Mouse (Mus musculus) neural tube, embryonic 15.5 days (tissue): ENCODE data around the gene Krtap5-1. TPM values are rescaled to one million over a fixed set of nuclear protein-coding genes. Genes with fewer than 3 reads are reported as not detected.
"Not testable (repeated sequence)": the region's sequence is repeated elsewhere in the genome, so short reads cannot be mapped to it uniquely, and the experiment has no call there.

Experiments used
- ATAC-seq: fragments of 200-750 bp; cut with Nextera tagmentation; 2 replicates; pipeline ENCODE4 v1.8.0; 2017; ENCODE audit warnings: mild to moderate bottlenecking, moderate TSS enrichment, moderate library complexity; ENCODE audit not compliant: low FRiP score
- H3K27ac ChIP-seq: fragments of 300-500 bp; sonication (generic); replicated peaks from 2 replicates; pipeline ENCODE4 v1.5.1; 2015; ENCODE audit warnings: mild to moderate bottlenecking, inconsistent platforms
- H3K27me3 ChIP-seq: fragments of 300-500 bp; sonication (generic); replicated peaks from 2 replicates; pipeline ENCODE4 v1.6.1; 2015; ENCODE audit warnings: inconsistent platforms
- H3K36me3 ChIP-seq: fragments of 300-500 bp; sonication (generic); 2 replicates; pipeline ENCODE4 v1.6.1; 2015; ENCODE audit warnings: inconsistent platforms
- H3K4me1 ChIP-seq: fragments of 300-500 bp; sonication (generic); 2 replicates; pipeline ENCODE4 v1.6.1; 2015; ENCODE audit warnings: inconsistent platforms
- H3K4me2 ChIP-seq: fragments of 300-500 bp; sonication (generic); 2 replicates; pipeline ENCODE4 v1.6.1; 2015; ENCODE audit warnings: inconsistent platforms, mild to moderate bottlenecking, moderate library complexity
- H3K4me3 ChIP-seq: fragments of 300-500 bp; sonication (generic); replicated peaks from 2 replicates; pipeline ENCODE4 v1.5.1; 2015; ENCODE audit warnings: mild to moderate bottlenecking, inconsistent platforms
- H3K9ac ChIP-seq: fragments of 300-500 bp; sonication (generic); replicated peaks from 2 replicates; pipeline ENCODE4 v1.6.1; 2015; ENCODE audit warnings: mild to moderate bottlenecking, inconsistent platforms
- H3K9me3 ChIP-seq: fragments of 300-500 bp; sonication (generic); replicated peaks from 2 replicates; pipeline ENCODE4 v1.6.1; 2016; ENCODE audit warnings: inconsistent platforms
- WGBS: fragments of 180-500 bp; shearing (Covaris S2); methylation state at CpG from one replicate; pipeline ENCODE4 v1.1.7; 2015; ENCODE audit warnings: mixed read lengths; 5-methylcytosine and 5-hydroxymethylcytosine counted together
- polyA plus RNA-seq: library from polyadenylated mRNA; unstranded; fragments of >200 nt; fragmentation: Nextera tagmentation; extraction: Ambion mirVana; gene quantifications from 2 replicates; pipeline ENCODE4 v1.2.1, GENCODE M21; 2015

The Krtap5-1 gene
- polyA plus RNA-seq, 1 experiment from 2014 or later: not detected

DNA sequence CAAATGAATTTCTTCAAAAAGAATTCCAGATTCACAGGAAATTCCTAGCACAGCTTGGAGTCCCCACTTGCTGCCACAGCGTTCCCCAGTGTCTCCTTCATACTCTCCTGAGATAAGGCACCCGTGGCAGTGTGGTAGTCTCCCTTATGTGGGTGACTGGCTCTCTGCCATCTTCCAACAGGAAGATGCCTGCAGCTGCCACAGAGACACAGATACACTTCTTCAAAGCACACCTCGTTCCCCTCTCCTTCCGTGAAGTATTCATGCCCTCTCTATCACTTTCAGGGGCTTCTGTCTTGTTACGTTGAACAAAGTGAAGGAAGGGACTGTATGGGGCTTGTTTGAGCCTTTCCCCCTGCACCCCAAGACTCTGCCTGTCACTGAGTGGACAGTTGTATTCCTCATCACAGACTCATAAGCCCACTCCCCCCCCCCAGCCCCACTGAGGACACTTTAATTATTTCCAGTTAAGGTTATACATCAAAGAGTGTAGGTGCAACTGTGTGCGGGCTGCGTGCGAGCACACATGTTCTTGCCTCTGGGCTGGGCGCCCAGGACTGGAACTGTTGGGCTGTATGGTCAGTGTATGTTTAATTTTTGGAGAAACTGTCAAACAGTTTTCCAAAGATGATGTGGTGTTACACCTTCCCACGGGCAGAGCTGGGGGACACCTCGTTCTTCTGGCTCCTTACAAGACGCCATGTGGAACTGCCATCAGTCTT lies 26.6 kb upstream of the Krtap5-1 start:
- Histone ChIP-seq H3K4me1 (peaks cover 23% of the 10 kb centered on the region), H3K4me3 (no peak overlapping the region), H3K36me3 (no peaks in the 10 kb centered on the region), H3K9me3 (no peaks in the 10 kb centered on the region), H3K4me2 (no peak overlapping the region), H3K27me3 (no peaks in the 10 kb centered on the region), H3K27ac (no peak overlapping the region), H3K9ac (no peak overlapping the region)
- ATAC-seq: no peak
- 87% methylated on average over 12 of the region's 12 CpGs for WGBS

GRCm38 (mm10) chr7:142322641-142323040 lies 25.7 kb upstream of the Krtap5-1 start:
- no peaks in the 10 kb centered on the region for H3K27me3 ChIP-seq
- H3K4me2 ChIP-seq: no peak overlapping the region
- H3K9me3 ChIP-seq: no peaks in the 10 kb centered on the region
- no peak for ATAC-seq
- no peak overlapping the region for H3K4me3 ChIP-seq
- H3K9ac ChIP-seq: no peak overlapping the region
- no peak overlapping the region for H3K27ac ChIP-seq
- 95% methylated on average over 6 of the region's 6 CpGs for WGBS
- peaks cover 23% of the 10 kb centered on the region for H3K4me1 ChIP-seq
- H3K36me3 ChIP-seq: no peaks in the 10 kb centered on the region

DNA sequence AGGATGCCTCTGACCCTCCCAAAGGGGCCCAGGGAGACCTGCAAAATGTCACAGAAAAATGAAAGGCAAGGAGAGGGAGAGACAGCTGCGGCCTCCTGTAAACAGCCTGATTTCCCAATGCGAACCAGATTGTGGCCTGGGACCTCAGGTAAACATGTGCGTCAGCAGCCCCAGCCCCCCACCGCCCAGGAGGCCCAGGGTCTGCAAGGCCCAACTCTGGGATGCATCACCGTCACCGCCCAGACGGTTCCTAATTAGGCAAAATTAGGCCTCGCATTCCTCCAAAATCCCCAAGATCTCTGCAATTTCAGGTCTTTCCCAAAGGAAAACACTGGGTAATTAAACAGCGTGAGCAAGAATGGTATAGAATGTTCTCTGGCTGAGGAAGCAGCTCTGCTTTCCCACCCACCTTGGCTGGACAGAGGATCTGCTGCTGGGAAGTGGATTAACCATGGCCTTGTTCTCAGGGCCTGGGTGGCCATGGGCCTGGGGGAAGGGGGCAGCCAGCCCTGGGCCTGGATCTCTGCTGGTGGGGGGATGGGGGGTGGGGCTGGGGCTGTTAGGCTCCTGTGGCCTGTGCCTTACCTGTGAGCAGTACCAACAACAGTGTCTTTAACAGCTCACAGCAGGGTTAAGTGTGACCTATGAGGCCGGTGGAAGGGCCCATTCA lies 24.9 kb upstream of the Krtap5-1 start:
- not testable (repeated sequence) for H3K27me3 ChIP-seq, ATAC-seq, H3K4me3 ChIP-seq, H3K9ac ChIP-seq, H3K36me3 ChIP-seq, H3K4me2 ChIP-seq, H3K9me3 ChIP-seq
- WGBS: 36% methylated on average over 5 of the region's 10 CpGs
- peak overlapping the region; percentile 45; the same call in 1 of the 2 replicates for H3K27ac ChIP-seq
- H3K4me1 ChIP-seq: peaks cover 23% of the 10 kb centered on the region

- Histone ChIP-seq H3K9ac (no peak overlapping the region), H3K27ac (no peak overlapping the region; the same call in 1 of the 2 replicates), H3K4me1 (peaks cover 23% of the 10 kb centered on the region), H3K4me3 (no peak overlapping the region), H3K36me3 (no peaks in the 10 kb centered on the region), H3K27me3 (no peaks in the 10 kb centered on the region), H3K4me2 (no peak overlapping the region), H3K9me3 (no peaks in the 10 kb centered on the region)
- WGBS: 31% methylated on average over 2 of the region's 2 CpGs
- ATAC-seq: no peak
Measured at GRCm38 (mm10) chr7:142320906-142321305, 24.0 kb upstream of the Krtap5-1 start.

- peaks cover 33% of the 10 kb centered on the region for H3K4me1 ChIP-seq
- peak overlapping the region; percentile 67; the same call in 1 of the 2 replicates for H3K27ac ChIP-seq
- no peaks in the 10 kb centered on the region for H3K27me3 ChIP-seq
- no peak overlapping the region for H3K9ac ChIP-seq
- H3K4me3 ChIP-seq: no peak overlapping the region
- no peaks in the 10 kb centered on the region for H3K9me3 ChIP-seq
- WGBS: 44% methylated on average over 11 of the region's 11 CpGs
- ATAC-seq: no peak
- H3K4me2 ChIP-seq: no peak overlapping the region
- no peaks in the 10 kb centered on the region for H3K36me3 ChIP-seq
Measured at GRCm38 (mm10) chr7:142319124-142319523, 22.2 kb upstream of the Krtap5-1 start.

DNA sequence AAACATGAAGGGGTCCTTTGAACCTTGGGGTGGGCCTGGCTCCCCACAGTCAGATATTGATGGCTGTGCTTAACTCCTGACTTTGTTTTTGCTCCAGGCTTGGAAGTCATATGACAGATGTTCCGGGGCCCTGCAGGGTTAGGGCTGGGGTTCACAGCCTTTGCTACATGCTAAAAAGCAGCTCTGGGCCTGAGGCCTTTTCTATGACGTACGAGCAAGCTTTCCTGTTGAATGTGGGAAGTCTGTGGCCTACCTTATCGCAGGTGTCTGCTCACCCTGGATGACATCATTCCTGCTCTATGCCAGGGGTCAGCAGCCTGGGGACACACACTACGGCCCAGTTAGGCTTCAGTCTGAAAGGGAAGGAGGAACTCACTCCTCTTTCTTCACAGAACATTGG lies 20.3 kb upstream of the Krtap5-1 start:
- Histone ChIP-seq H3K4me2 (no peak overlapping the region), H3K27ac (no peak overlapping the region), H3K27me3 (no peaks in the 10 kb centered on the region), H3K9ac (no peak overlapping the region), H3K4me1 (peaks cover 33% of the 10 kb centered on the region), H3K9me3 (no peaks in the 10 kb centered on the region), H3K4me3 (no peak overlapping the region), H3K36me3 (no peaks in the 10 kb centered on the region)
- WGBS: 85% methylated on average over 5 of the region's 5 CpGs
- ATAC-seq: no peak

DNA sequence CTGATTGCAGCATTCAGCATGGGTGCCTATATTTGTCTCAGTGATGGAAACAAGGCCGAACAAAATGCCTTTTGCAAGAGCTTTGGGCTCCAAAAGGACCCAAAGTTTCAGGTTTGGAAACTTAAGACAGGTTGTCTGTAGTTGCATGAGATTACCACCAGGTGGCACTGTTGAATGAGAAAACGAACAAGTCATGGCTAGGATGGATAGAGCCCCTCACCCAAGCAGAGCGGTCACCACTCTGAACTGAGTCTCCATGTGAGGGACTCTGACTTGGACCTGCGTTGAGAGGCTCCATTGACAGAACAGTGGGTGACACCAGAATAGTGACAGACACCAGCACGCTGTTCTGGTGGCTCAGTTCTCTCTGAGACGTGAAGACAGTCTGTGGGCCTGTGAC lies 19.6 kb upstream of the Krtap5-1 start:
- H3K4me1 ChIP-seq: peaks cover 33% of the 10 kb centered on the region
- H3K9me3 ChIP-seq: no peaks in the 10 kb centered on the region
- H3K27ac ChIP-seq: no peak overlapping the region
- H3K36me3 ChIP-seq: no peaks in the 10 kb centered on the region
- no peak for ATAC-seq
- H3K4me3 ChIP-seq: no peak overlapping the region
- H3K9ac ChIP-seq: no peak overlapping the region
- H3K4me2 ChIP-seq: no peak overlapping the region
- WGBS: 44% methylated on average over 6 of the region's 6 CpGs
- H3K27me3 ChIP-seq: no peaks in the 10 kb centered on the region

DNA sequence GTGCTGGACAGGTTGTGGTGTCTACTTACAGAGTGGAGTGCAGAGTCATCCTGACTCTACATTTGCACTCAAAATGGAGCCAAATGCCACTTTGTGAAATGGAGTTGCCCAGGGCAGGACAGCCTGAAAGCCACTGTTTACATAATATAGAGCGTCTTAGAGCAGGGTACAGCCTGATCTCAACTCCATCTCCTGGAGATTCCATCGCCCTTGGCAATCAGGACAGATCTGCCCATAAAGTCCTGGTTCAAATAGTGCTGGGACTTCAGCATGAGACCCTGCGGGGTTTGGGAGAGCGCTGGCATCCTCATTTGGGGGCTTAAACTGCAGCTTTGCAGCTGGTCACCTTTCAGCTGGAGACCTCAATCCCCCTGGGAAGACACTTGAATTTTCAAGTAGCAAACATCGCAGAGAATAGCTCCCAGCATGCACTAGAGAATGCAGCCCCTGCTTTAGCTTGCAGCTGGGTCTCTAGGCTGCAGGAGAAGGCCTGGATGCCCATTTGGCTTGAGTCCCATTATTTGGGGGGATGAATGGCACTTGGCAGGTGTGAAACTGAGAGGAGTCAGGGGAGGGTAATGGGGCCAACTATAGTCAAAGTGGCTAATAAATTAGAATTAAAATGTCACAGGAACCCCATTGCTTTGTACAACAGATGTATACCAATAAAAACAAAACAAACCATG lies 17.8 kb upstream of the Krtap5-1 start:
- Histone ChIP-seq H3K27me3 (no peaks in the 10 kb centered on the region), H3K36me3 (no peaks in the 10 kb centered on the region), H3K9me3 (no peaks in the 10 kb centered on the region), H3K9ac (no peak overlapping the region), H3K4me1 (peaks cover 17% of the 10 kb centered on the region), H3K27ac (no peak overlapping the region), H3K4me3 (no peak overlapping the region), H3K4me2 (no peak overlapping the region)
- 32% methylated on average over 5 of the region's 5 CpGs for WGBS
- 0 out of 2 replicates have a peak, but pooled peaks have one; percentile 46 for ATAC-seq

GRCm38 (mm10) chr7:142303929-142304328 lies 7.0 kb upstream of the Krtap5-1 start:
- H3K9me3 ChIP-seq, ATAC-seq, H3K4me3 ChIP-seq, H3K27me3 ChIP-seq, H3K4me2 ChIP-seq, H3K4me1 ChIP-seq, H3K9ac ChIP-seq, H3K36me3 ChIP-seq, H3K27ac ChIP-seq: not testable (repeated sequence)
- 96% methylated on average over 1 of the region's 1 CpGs for WGBS

- H3K27ac ChIP-seq: no peak within 1 kb of the TSS
- no peaks in the 10 kb centered on the region for H3K4me1 ChIP-seq
- peaks cover 7% of the 10 kb centered on the region; the same call in 1 of the 2 replicates for H3K27me3 ChIP-seq
- H3K36me3 ChIP-seq: no peaks in the 10 kb centered on the region
- ATAC-seq: no peak
- H3K4me3 ChIP-seq: no peak within 1 kb of the TSS
- no peak within 1 kb of the TSS for H3K4me2 ChIP-seq
- WGBS: 64% methylated on average over 3 of the region's 3 CpGs
- H3K9ac ChIP-seq: no peak within 1 kb of the TSS
- no peaks in the 10 kb centered on the region for H3K9me3 ChIP-seq
Measured at GRCm38 (mm10) chr7:142303249-142303648, 6.3 kb upstream of the Krtap5-1 start, which contains the start of gene Krtap5-4. Krtap5-4 (plus strand) TSS chr7:142303549.

DNA sequence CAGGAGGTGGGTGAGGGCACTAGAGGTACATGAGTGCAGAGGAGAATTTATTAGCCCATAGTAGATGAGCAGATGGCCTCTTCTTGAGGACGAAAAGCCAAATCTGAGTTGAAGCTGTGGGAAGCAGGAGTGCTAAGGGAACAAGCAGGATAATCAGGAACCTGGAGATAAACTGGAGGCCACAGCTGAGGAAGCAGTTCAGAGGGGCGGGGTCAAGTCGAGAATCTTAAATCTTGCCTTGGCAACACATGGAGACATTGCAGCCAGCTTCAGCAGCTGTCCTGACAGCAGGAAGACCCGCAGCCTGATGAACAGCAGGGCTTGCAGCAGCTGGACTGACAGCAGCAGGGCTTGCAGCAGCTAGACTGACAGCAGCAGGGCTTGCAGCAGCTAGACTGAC lies 810 bp downstream of the Krtap5-1 start:
- not testable (repeated sequence) for H3K9ac ChIP-seq, H3K27me3 ChIP-seq, ATAC-seq, H3K27ac ChIP-seq, H3K36me3 ChIP-seq, H3K4me1 ChIP-seq, H3K9me3 ChIP-seq, H3K4me3 ChIP-seq, H3K4me2 ChIP-seq
- WGBS: 32% methylated on average over 4 of the region's 4 CpGs

DNA sequence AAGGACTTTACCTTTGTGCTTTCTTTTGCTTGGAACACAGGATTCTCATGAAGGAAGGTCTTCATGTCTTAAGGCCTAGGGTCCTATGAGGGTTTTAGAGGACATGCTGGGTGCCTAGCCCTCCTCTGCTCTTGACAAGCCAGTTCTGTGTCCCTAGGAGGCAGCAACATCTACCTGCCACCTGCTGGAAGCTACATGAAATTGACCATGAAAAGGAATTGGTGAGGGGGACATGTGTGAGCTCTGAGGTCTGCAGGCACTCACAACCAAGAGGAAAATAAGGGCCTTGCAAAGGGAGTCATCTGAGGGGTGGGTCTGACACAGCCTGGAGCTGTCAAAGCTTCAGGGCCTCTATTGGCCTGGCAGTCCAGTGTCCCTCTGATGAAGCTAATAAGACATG lies 1.5 kb downstream of the Krtap5-1 start:
- H3K4me3 ChIP-seq: no peak overlapping the region
- H3K9ac ChIP-seq: no peak overlapping the region
- H3K4me1 ChIP-seq: no peaks in the 10 kb centered on the region
- ATAC-seq: no peak
- no peaks in the 10 kb centered on the region; the same call in 1 of the 2 replicates for H3K27me3 ChIP-seq
- H3K27ac ChIP-seq: no peak overlapping the region
- no peak overlapping the region for H3K4me2 ChIP-seq
- H3K36me3 ChIP-seq: no peaks in the 10 kb centered on the region
- no peaks in the 10 kb centered on the region for H3K9me3 ChIP-seq
